Mouse (Mus musculus): ENCODE results near the gene Car9. TPM values are rescaled to one million over a fixed set of nuclear protein-coding genes. Genes with fewer than 3 reads are reported as not detected.

The Car9 gene
- 2.5 and 2.9 TPM in 2 replicates for polyA plus RNA-seq (2012; rRNA removed)

DNA sequence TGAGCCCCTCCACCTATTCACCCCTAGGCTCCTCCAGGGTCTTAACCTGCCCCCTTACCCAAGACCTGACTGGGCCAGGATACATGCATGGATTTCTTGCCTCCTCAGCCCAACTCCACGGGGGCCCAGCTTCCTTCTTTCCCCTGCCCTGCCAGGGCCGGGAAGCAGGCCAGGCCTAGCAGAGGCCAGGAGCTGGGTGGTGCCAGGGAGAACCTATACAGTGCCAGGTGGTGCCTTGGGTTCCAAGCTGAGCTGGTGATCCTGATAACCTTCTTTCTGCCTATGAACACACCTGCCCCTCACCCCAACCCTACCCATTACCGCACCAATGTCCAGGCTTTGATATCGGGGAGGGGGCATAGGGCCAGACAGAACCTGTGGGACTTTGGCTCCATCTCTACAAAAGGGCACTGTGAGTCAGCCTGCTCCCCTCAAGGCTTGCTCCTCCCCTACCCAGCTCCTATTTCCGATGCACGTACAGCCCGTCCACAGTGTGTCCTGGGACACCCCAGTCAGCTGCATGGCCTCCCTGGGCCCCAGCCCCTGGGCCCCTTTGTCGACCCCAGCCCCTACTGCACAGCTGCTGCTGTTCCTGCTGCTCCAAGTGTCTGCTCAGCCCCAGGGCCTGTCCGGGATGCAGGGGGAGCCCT, at the start of gene Car9:
TSS of gene Car9 (plus strand) at position 431 of the 650 bp plus-strand sequence.
- no peak for TF ChIP-seq CTCF (IDR thresholded peaks at IDR 0.05; ENCODE audit: borderline replicate concordance, control insufficient read depth, extremely low read depth, insufficient read depth, low read length, poor library complexity)
- TF ChIP-seq POLR2A (IDR thresholded peaks at IDR 0.05; ENCODE audit: control insufficient read depth, extremely low read depth, insufficient read depth, low read length, poor library complexity), result no peak
- no peaks in the 10 kb centered on the region for H3K27me3 ChIP-seq (ENCODE audit: control insufficient read depth, insufficient read depth, low read length)
- no peak within 1 kb of the TSS for H3K27ac ChIP-seq (ENCODE audit: control insufficient read depth, insufficient read depth, low read length)
- no peak for DNase-seq
- 96% methylated on average over 9 of the region's 9 CpGs for WGBS
- H3K4me3 ChIP-seq (ENCODE audit: control insufficient read depth, insufficient read depth, low read length), result 0 out of 2 replicates have a peak within 1 kb of the TSS, but pooled peaks have one; percentile 89
- no peaks in the 10 kb centered on the region for H3K36me3 ChIP-seq (ENCODE audit: control insufficient read depth, insufficient read depth, low read length)
- peaks cover 22% of the 10 kb centered on the region for H3K4me1 ChIP-seq (replicated peaks; ENCODE audit: control insufficient read depth, insufficient read depth, low read length)

GRCm38 (mm10) chr4:43457124-43457523, 49.6 kb upstream of the Car9 start:
- H3K4me1 ChIP-seq (replicated peaks; ENCODE audit: control insufficient read depth, insufficient read depth, low read length), result peaks cover 50% of the 10 kb centered on the region
- H3K27ac ChIP-seq (ENCODE audit: control insufficient read depth, insufficient read depth, low read length), result peak overlapping the region; percentile 35
- H3K36me3 ChIP-seq (ENCODE audit: control insufficient read depth, insufficient read depth, low read length), result no peaks in the 10 kb centered on the region
- no peaks in the 10 kb centered on the region for H3K27me3 ChIP-seq (ENCODE audit: control insufficient read depth, insufficient read depth, low read length)
- no peak for DNase-seq
- H3K4me3 ChIP-seq (ENCODE audit: control insufficient read depth, insufficient read depth, low read length), result no peak overlapping the region
- WGBS, result 7% methylated on average over 8 of the region's 8 CpGs
- TF ChIP-seq POLR2A (IDR thresholded peaks at IDR 0.05; ENCODE audit: control insufficient read depth, extremely low read depth, insufficient read depth, low read length, poor library complexity) (no peak), CTCF (IDR thresholded peaks at IDR 0.05; ENCODE audit: borderline replicate concordance, control insufficient read depth, extremely low read depth, insufficient read depth, low read length, poor library complexity) (no peak)

GRCm38 (mm10) chr4:43463102-43463501, 43.7 kb upstream of the Car9 start:
- H3K36me3 ChIP-seq (ENCODE audit: control insufficient read depth, insufficient read depth, low read length), result no peaks in the 10 kb centered on the region
- H3K27me3 ChIP-seq (ENCODE audit: control insufficient read depth, insufficient read depth, low read length), result no peaks in the 10 kb centered on the region
- TF ChIP-seq CTCF (IDR thresholded peaks at IDR 0.05; ENCODE audit: borderline replicate concordance, control insufficient read depth, extremely low read depth, insufficient read depth, low read length, poor library complexity), result no peak
- TF ChIP-seq POLR2A (IDR thresholded peaks at IDR 0.05; ENCODE audit: control insufficient read depth, extremely low read depth, insufficient read depth, low read length, poor library complexity), result no peak
- H3K4me1 ChIP-seq (replicated peaks; ENCODE audit: control insufficient read depth, insufficient read depth, low read length), result peaks cover 11% of the 10 kb centered on the region
- no peak overlapping the region for H3K27ac ChIP-seq (ENCODE audit: control insufficient read depth, insufficient read depth, low read length)
- no peak for DNase-seq
- WGBS, result 98% methylated on average over 5 of the region's 5 CpGs
- no peak overlapping the region for H3K4me3 ChIP-seq (ENCODE audit: control insufficient read depth, insufficient read depth, low read length)

- WGBS, result 21% methylated on average over 6 of the region's 6 CpGs
- no peak overlapping the region for H3K27ac ChIP-seq (ENCODE audit: control insufficient read depth, insufficient read depth, low read length)
- H3K4me3 ChIP-seq (ENCODE audit: control insufficient read depth, insufficient read depth, low read length), result no peak overlapping the region
- no peak for DNase-seq
- H3K36me3 ChIP-seq (ENCODE audit: control insufficient read depth, insufficient read depth, low read length), result no peaks in the 10 kb centered on the region
- no peak for TF ChIP-seq CTCF (IDR thresholded peaks at IDR 0.05; ENCODE audit: borderline replicate concordance, control insufficient read depth, extremely low read depth, insufficient read depth, low read length, poor library complexity)
- TF ChIP-seq POLR2A (IDR thresholded peaks at IDR 0.05; ENCODE audit: control insufficient read depth, extremely low read depth, insufficient read depth, low read length, poor library complexity), result no peak
- peaks cover 11% of the 10 kb centered on the region for H3K4me1 ChIP-seq (replicated peaks; ENCODE audit: control insufficient read depth, insufficient read depth, low read length)
- no peaks in the 10 kb centered on the region for H3K27me3 ChIP-seq (ENCODE audit: control insufficient read depth, insufficient read depth, low read length)
Measured at GRCm38 (mm10) chr4:43465935-43466334, 40.8 kb upstream of the Car9 start.

DNA sequence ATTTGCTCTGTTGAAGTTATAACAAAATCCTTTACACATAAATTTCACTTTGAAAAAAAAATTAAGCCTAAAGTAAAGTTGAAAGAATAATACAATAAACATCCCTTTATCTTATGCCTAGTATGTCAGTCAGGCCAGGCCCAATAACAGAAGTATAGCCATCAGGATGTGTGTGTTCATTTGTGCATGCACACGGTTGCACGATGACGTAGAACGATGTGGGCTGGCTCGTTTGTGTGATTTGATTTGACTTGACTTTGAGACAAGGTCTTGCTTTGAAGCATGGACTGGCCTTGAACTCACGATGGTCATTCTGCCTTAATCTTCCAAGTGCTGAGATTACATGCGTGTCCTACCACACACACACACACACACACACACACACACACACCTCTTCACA, 39.9 kb upstream of the Car9 start:
- WGBS, result 90% methylated on average over 7 of the region's 7 CpGs
- Histone ChIP-seq H3K27ac (ENCODE audit: control insufficient read depth, insufficient read depth, low read length) (no peak overlapping the region), H3K36me3 (ENCODE audit: control insufficient read depth, insufficient read depth, low read length) (no peaks in the 10 kb centered on the region), H3K27me3 (ENCODE audit: control insufficient read depth, insufficient read depth, low read length) (no peaks in the 10 kb centered on the region), H3K4me3 (ENCODE audit: control insufficient read depth, insufficient read depth, low read length) (no peak overlapping the region), H3K4me1 (replicated peaks; ENCODE audit: control insufficient read depth, insufficient read depth, low read length) (peaks cover 11% of the 10 kb centered on the region)
- DNase-seq, result no peak
- no peak for TF ChIP-seq CTCF (IDR thresholded peaks at IDR 0.05; ENCODE audit: borderline replicate concordance, control insufficient read depth, extremely low read depth, insufficient read depth, low read length, poor library complexity)
- TF ChIP-seq POLR2A (IDR thresholded peaks at IDR 0.05; ENCODE audit: control insufficient read depth, extremely low read depth, insufficient read depth, low read length, poor library complexity), result no peak

DNA sequence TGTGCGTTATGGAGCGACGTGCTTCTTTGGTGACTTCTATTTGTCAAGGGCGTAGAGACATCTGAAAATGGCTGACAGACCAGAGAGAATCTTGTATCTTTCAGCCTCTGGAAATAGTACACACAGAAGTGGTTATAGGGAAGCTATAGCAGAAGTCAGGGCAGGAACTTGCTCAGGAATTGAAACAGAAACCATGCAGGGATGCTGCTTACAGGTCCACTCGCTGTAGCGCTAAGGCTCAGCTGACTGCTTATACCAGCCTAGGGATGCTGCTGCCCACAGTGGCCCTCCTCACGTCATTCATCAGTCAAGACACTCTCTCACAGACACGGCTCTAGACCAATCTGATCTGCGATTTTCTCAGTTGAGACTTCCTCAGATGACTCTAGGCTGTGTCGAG, 36.5 kb upstream of the Car9 start:
- H3K36me3 ChIP-seq (ENCODE audit: control insufficient read depth, insufficient read depth, low read length), result no peaks in the 10 kb centered on the region
- TF ChIP-seq CTCF (IDR thresholded peaks at IDR 0.05; ENCODE audit: borderline replicate concordance, control insufficient read depth, extremely low read depth, insufficient read depth, low read length, poor library complexity) (no peak), POLR2A (IDR thresholded peaks at IDR 0.05; ENCODE audit: control insufficient read depth, extremely low read depth, insufficient read depth, low read length, poor library complexity) (no peak)
- no peak overlapping the region for H3K4me3 ChIP-seq (ENCODE audit: control insufficient read depth, insufficient read depth, low read length)
- no peak overlapping the region for H3K27ac ChIP-seq (ENCODE audit: control insufficient read depth, insufficient read depth, low read length)
- 92% methylated on average over 10 of the region's 10 CpGs for WGBS
- H3K27me3 ChIP-seq (ENCODE audit: control insufficient read depth, insufficient read depth, low read length), result no peaks in the 10 kb centered on the region
- DNase-seq, result no peak
- peaks cover 11% of the 10 kb centered on the region for H3K4me1 ChIP-seq (replicated peaks; ENCODE audit: control insufficient read depth, insufficient read depth, low read length)

Data from thymus, adult 2 months (tissue).